Mouse (Mus musculus): ENCODE results near the gene Aipl1. TPM values are rescaled to one million over a fixed set of nuclear protein-coding genes. Genes with fewer than 3 reads are reported as not detected.

Gene Aipl1
- polyA plus RNA-seq (2015; fragmentation: Nextera tagmentation; extraction: Ambion mirVana), result 0.21 and 0.28 TPM in 2 replicates

DNA sequence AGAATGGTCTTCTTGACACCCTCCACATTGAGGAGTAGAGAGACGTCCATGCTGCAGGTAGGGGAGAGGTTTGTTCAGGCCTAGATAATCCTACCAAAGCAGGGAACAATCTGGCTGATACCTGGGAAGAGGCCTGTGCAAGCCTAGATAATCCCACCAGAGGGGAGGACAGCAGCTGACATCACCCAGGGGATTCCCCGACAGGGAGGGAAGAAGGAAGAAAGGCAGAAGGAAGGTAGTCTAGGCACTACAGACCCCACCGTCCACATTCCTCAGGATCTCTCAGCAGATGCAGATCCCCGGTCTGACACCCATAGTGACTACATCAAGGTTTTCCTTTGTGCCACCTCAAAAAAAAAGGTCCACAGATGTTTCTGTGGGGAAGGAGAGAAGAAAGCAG, at the start of gene Aipl1:
TSS of gene Aipl1 (minus strand) at position 101 of the 400 bp plus-strand sequence.
- Histone ChIP-seq H3K36me3 (no peaks in the 10 kb centered on the region), H3K27me3 (peaks cover 8% of the 10 kb centered on the region; the same call in 1 of the 2 replicates), H3K4me3 (replicated peaks) (no peak within 1 kb of the TSS), H3K4me2 (no peak within 1 kb of the TSS), H3K9ac (no peak within 1 kb of the TSS), H3K9me3 (replicated peaks) (no peaks in the 10 kb centered on the region), H3K27ac (no peak within 1 kb of the TSS), H3K4me1 (replicated peaks) (peaks cover 17% of the 10 kb centered on the region)
- no peak for DNase-seq
- ATAC-seq (ENCODE audit: low read depth), result no peak
- WGBS (ENCODE audit: insufficient replicate concordance), result 47% methylated on average over 4 of the region's 4 CpGs

- Histone ChIP-seq H3K4me3 (replicated peaks) (no peak overlapping the region), H3K9me3 (replicated peaks) (no peaks in the 10 kb centered on the region), H3K36me3 (no peaks in the 10 kb centered on the region), H3K27me3 (no peaks in the 10 kb centered on the region), H3K4me2 (no peak overlapping the region), H3K4me1 (replicated peaks) (no peaks in the 10 kb centered on the region), H3K9ac (no peak overlapping the region), H3K27ac (no peak overlapping the region)
- ATAC-seq (ENCODE audit: low read depth), result no peak
- DNase-seq, result no peak
- WGBS (ENCODE audit: insufficient replicate concordance), result 48% methylated on average over 11 of the region's 11 CpGs
These were observed 49.1 kb upstream of the Aipl1 start for GRCm38 (mm10) chr11:72086251-72087046.

DNA sequence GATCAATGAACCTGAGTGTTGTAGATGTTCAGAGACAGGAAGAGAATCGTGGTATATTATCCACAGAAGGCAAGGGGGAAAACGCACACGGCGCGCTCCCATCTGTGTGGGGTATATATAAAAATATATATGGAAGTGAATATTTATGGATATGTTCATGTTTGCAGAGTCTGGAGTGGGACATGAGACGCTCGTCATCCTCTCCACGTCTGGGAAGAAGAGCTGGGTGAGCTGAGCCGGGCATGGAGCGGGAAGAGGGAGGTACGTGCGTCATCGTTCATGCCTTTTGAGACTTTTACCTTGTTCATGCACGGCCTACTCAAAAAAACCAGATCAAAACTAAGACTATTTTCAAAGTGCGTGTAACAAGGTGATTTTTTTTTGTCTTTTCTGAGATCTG, 47.0 kb upstream of the Aipl1 start:
- no peak overlapping the region for H3K27ac ChIP-seq
- no peaks in the 10 kb centered on the region for H3K9me3 ChIP-seq (replicated peaks)
- no peak overlapping the region for H3K4me3 ChIP-seq (replicated peaks)
- ATAC-seq (ENCODE audit: low read depth), result no peak
- no peaks in the 10 kb centered on the region for H3K4me1 ChIP-seq (replicated peaks)
- no peaks in the 10 kb centered on the region for H3K27me3 ChIP-seq
- no peaks in the 10 kb centered on the region for H3K36me3 ChIP-seq
- no peak overlapping the region for H3K9ac ChIP-seq
- WGBS (ENCODE audit: insufficient replicate concordance), result 77% methylated on average over 15 of the region's 15 CpGs
- no peak for DNase-seq
- H3K4me2 ChIP-seq, result no peak overlapping the region

DNA sequence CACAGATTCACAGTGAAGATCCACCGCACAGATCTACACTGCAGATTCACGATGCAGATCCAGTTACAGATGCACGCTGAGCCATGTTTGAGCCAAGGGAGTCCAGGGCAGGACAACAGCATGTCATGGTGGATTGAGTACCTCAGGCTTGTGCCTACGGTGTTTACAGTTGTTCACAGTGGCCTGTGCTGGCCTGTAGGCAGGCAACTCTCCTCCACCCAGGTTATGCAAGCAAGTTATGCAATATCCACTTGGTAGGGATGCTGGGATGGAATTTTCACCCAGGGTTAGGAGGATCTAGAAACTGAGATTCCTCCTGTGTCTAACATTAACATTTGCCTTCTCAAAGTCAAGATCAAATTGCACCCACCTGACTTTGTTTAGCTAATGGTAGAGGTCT, 45.3 kb upstream of the Aipl1 start:
- no peaks in the 10 kb centered on the region for H3K36me3 ChIP-seq
- H3K4me1 ChIP-seq (replicated peaks), result no peaks in the 10 kb centered on the region
- WGBS (ENCODE audit: insufficient replicate concordance), result 68% methylated on average over 4 of the region's 4 CpGs
- H3K4me3 ChIP-seq (replicated peaks), result no peak overlapping the region
- no peak overlapping the region for H3K4me2 ChIP-seq
- H3K27ac ChIP-seq, result no peak overlapping the region
- DNase-seq, result no peak
- no peaks in the 10 kb centered on the region for H3K27me3 ChIP-seq
- no peaks in the 10 kb centered on the region for H3K9me3 ChIP-seq (replicated peaks)
- ATAC-seq (ENCODE audit: low read depth), result 0 out of 2 replicates have a peak, but pooled peaks have one; percentile 54
- no peak overlapping the region for H3K9ac ChIP-seq

DNA sequence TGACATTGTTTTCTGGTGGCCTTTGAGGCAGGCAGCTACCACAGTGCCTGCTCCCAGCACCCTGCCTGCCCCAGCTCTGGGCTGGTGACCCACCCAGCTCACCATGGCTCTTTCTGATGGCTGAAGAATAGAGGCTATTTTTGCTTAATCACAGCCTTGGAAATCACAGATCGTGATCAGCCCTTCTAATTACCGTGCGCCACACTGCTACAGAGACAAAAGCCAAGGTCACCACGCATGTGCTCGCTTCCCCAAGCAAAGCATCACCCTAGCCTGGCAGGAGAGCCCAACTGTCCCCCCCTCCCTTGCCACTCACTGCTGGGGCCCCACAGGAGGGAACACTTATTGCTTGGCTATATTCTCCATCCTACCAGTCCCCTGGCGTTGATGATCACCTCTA, 43.2 kb upstream of the Aipl1 start:
- Histone ChIP-seq H3K27ac (no peak overlapping the region), H3K4me1 (replicated peaks) (no peaks in the 10 kb centered on the region), H3K36me3 (no peaks in the 10 kb centered on the region), H3K27me3 (no peaks in the 10 kb centered on the region), H3K9me3 (replicated peaks) (no peaks in the 10 kb centered on the region), H3K4me3 (replicated peaks) (no peak overlapping the region), H3K9ac (no peak overlapping the region), H3K4me2 (no peak overlapping the region)
- 64% methylated on average over 6 of the region's 6 CpGs for WGBS (ENCODE audit: insufficient replicate concordance)
- ATAC-seq (ENCODE audit: low read depth) (no peak), DNase-seq (no peak)

DNA sequence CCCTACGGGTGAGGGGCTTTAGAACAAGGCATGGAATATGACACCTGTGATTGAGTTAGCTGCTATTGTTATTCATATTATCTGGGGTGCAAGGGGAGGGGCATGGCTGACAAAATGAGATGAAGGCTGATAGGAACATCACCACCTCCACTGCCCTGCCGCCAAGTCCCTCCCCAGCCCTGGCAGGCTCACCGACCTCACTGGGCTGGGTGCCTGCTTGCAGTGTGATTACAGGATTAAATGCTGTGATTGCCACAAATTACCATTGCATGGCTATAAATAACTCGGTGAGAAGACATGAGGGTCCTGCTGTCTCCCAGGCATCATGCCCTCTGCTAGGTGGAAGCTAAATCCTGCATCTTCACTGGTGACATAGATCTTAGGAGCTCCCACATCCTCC, 41.3 kb upstream of the Aipl1 start:
- no peaks in the 10 kb centered on the region for H3K36me3 ChIP-seq
- no peaks in the 10 kb centered on the region for H3K4me1 ChIP-seq (replicated peaks)
- no peaks in the 10 kb centered on the region for H3K27me3 ChIP-seq
- ATAC-seq (ENCODE audit: low read depth) (no peak), DNase-seq (no peak)
- H3K4me2 ChIP-seq, result no peak overlapping the region
- no peak overlapping the region for H3K4me3 ChIP-seq (replicated peaks)
- 49% methylated on average over 4 of the region's 4 CpGs for WGBS (ENCODE audit: insufficient replicate concordance)
- H3K9me3 ChIP-seq (replicated peaks), result no peaks in the 10 kb centered on the region
- H3K27ac ChIP-seq, result no peak overlapping the region
- no peak overlapping the region for H3K9ac ChIP-seq

GRCm38 (mm10) chr11:72078056-72078455, 40.7 kb upstream of the Aipl1 start:
- Histone ChIP-seq H3K9ac (no peak overlapping the region), H3K9me3 (replicated peaks) (no peaks in the 10 kb centered on the region), H3K27me3 (no peaks in the 10 kb centered on the region), H3K4me3 (replicated peaks) (no peak overlapping the region), H3K4me2 (no peak overlapping the region), H3K4me1 (replicated peaks) (no peaks in the 10 kb centered on the region), H3K36me3 (no peaks in the 10 kb centered on the region), H3K27ac (no peak overlapping the region)
- ATAC-seq (ENCODE audit: low read depth) (no peak), DNase-seq (no peak)
- WGBS (ENCODE audit: insufficient replicate concordance), result 40% methylated on average over 3 of the region's 3 CpGs

GRCm38 (mm10) chr11:72074230-72074629, 36.9 kb upstream of the Aipl1 start:
- WGBS (ENCODE audit: insufficient replicate concordance), result 58% methylated on average over 13 of the region's 13 CpGs
- H3K9ac ChIP-seq, result no peak overlapping the region
- no peaks in the 10 kb centered on the region for H3K27me3 ChIP-seq
- no peaks in the 10 kb centered on the region for H3K4me1 ChIP-seq (replicated peaks)
- no peak overlapping the region for H3K27ac ChIP-seq
- no peaks in the 10 kb centered on the region for H3K9me3 ChIP-seq (replicated peaks)
- no peak overlapping the region for H3K4me3 ChIP-seq (replicated peaks)
- no peak for ATAC-seq (ENCODE audit: low read depth)
- DNase-seq, result no peak
- no peak overlapping the region for H3K4me2 ChIP-seq
- no peaks in the 10 kb centered on the region for H3K36me3 ChIP-seq

GRCm38 (mm10) chr11:72072331-72072905, 35.1 kb upstream of the Aipl1 start:
- H3K9me3 ChIP-seq (replicated peaks), result no peaks in the 10 kb centered on the region
- H3K9ac ChIP-seq, result no peak overlapping the region
- no peak overlapping the region for H3K4me3 ChIP-seq (replicated peaks)
- no peaks in the 10 kb centered on the region for H3K27me3 ChIP-seq
- no peak overlapping the region for H3K27ac ChIP-seq
- DNase-seq, result no peak
- no peak for ATAC-seq (ENCODE audit: low read depth)
- H3K4me1 ChIP-seq (replicated peaks), result no peaks in the 10 kb centered on the region
- H3K4me2 ChIP-seq, result no peak overlapping the region
- WGBS (ENCODE audit: insufficient replicate concordance), result 47% methylated on average over 6 of the region's 6 CpGs
- H3K36me3 ChIP-seq, result no peaks in the 10 kb centered on the region

DNA sequence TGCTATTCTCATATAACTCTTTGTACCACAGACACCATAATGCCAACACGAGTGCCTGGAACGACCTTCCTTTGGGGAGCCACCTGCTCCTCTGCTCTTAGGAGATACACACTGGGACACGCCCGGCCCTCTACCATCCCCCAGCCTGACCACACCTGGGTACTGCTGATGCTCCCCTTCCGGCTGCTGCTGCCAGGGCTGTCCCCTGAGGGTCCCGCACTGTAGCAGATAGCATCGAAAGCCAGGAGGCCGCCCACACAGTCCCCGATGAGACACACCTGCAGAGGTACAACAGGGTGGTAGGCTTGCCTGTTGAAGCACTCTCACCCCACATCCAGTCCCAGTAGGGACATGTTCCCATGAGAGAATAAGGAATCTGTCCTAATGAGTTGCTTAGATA, 33.4 kb upstream of the Aipl1 start:
- no peaks in the 10 kb centered on the region for H3K4me1 ChIP-seq (replicated peaks)
- H3K4me3 ChIP-seq (replicated peaks), result no peak overlapping the region
- no peaks in the 10 kb centered on the region; the same call in 1 of the 2 replicates for H3K27me3 ChIP-seq
- H3K27ac ChIP-seq, result no peak overlapping the region
- H3K9ac ChIP-seq, result no peak overlapping the region
- H3K36me3 ChIP-seq, result no peaks in the 10 kb centered on the region
- DNase-seq, result no peak
- 79% methylated on average over 9 of the region's 9 CpGs for WGBS (ENCODE audit: insufficient replicate concordance)
- no peak for ATAC-seq (ENCODE audit: low read depth)
- H3K4me2 ChIP-seq, result no peak overlapping the region
- no peaks in the 10 kb centered on the region for H3K9me3 ChIP-seq (replicated peaks)

DNA sequence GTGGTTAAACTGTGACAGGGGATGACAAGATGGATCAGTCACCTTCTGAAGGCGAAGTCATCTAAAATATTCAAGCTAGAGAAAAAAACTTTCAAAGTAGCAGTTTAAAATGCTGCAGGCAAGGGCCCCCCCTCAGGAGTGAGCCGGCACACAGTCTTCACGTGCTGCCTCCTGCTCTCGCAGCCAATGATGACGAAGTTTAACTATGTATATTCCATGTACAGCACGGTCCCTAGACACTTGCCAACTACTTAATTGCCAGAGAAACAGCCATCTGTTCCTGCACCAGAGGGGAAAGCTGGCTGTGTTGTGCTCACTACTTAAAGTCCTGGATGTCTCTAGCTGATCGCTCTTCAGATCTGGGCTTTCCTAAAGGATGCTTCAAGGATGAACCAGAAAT, 30.7 kb upstream of the Aipl1 start:
- 62% methylated on average over 7 of the region's 7 CpGs for WGBS (ENCODE audit: insufficient replicate concordance)
- ATAC-seq (ENCODE audit: low read depth), result no peak
- Histone ChIP-seq H3K4me2 (no peak overlapping the region), H3K9me3 (replicated peaks) (no peaks in the 10 kb centered on the region), H3K27me3 (no peaks in the 10 kb centered on the region; the same call in 1 of the 2 replicates), H3K36me3 (no peaks in the 10 kb centered on the region), H3K9ac (no peak overlapping the region), H3K27ac (no peak overlapping the region), H3K4me3 (replicated peaks) (no peak overlapping the region), H3K4me1 (replicated peaks) (no peaks in the 10 kb centered on the region)
- no peak for DNase-seq

DNA sequence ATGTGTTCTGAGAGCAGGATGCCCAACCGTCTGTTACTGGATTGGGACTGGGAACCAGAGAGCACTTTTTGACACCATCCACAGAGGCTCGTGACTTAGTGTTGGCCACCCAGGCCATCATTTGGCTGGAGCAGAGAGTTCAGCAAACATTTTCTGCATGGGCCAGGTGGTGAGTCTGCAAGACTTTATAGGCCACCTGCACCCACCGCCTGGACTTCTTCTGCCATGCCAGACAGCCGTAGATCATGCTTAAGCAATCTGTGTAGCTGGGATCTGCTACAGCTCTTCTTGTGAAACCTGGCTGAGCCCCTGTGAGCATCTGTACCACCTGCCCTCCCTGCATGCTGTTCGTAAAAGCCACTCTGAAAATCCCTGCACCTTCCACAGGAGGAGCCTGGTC, 30.0 kb upstream of the Aipl1 start:
- Histone ChIP-seq H3K9me3 (replicated peaks) (no peaks in the 10 kb centered on the region), H3K4me1 (replicated peaks) (no peaks in the 10 kb centered on the region), H3K4me3 (replicated peaks) (no peak overlapping the region), H3K27me3 (no peaks in the 10 kb centered on the region; the same call in 1 of the 2 replicates), H3K9ac (no peak overlapping the region), H3K36me3 (no peaks in the 10 kb centered on the region), H3K4me2 (no peak overlapping the region), H3K27ac (no peak overlapping the region)
- ATAC-seq (ENCODE audit: low read depth), result no peak
- DNase-seq, result no peak
- WGBS (ENCODE audit: insufficient replicate concordance), result 56% methylated on average over 5 of the region's 5 CpGs
